Mouse (Mus musculus): ENCODE results near the gene Herc3.

The Herc3 gene

GRCm38 (mm10) chr6:58862446-58862993, 31.3 kb downstream of the Herc3 start:
- 58% methylated on average over 9 of the region's 9 CpGs for WGBS

- WGBS: 76% methylated on average over 4 of the region's 4 CpGs
Measured at GRCm38 (mm10) chr6:58863631-58864235, 32.5 kb downstream of the Herc3 start.

GRCm38 (mm10) chr6:58867858-58868257, 36.6 kb downstream of the Herc3 start:
- WGBS: 68% methylated on average over 6 of the region's 6 CpGs

GRCm38 (mm10) chr6:58879572-58879971, 48.3 kb downstream of the Herc3 start:
- WGBS: 60% methylated on average over 4 of the region's 4 CpGs

GRCm38 (mm10) chr6:58879987-58880386, 48.7 kb downstream of the Herc3 start:
- 91% methylated on average over 9 of the region's 9 CpGs for WGBS

GRCm38 (mm10) chr6:58880861-58881260, 49.6 kb downstream of the Herc3 start:
- WGBS: 62% methylated on average over 5 of the region's 5 CpGs

- WGBS: 72% methylated on average over 3 of the region's 3 CpGs
Measured at GRCm38 (mm10) chr6:58881363-58881762, 50.1 kb downstream of the Herc3 start.

GRCm38 (mm10) chr6:58882271-58882670, 51.0 kb downstream of the Herc3 start:
- WGBS: 49% methylated on average over 6 of the region's 6 CpGs

GRCm38 (mm10) chr6:58889917-58890316, 58.7 kb downstream of the Herc3 start:
- 88% methylated on average over 3 of the region's 3 CpGs for WGBS

- WGBS: 73% methylated on average over 6 of the region's 6 CpGs
Measured at GRCm38 (mm10) chr6:58893307-58893706, 62.0 kb downstream of the Herc3 start.

GRCm38 (mm10) chr6:58894994-58895393, 63.7 kb downstream of the Herc3 start:
- 54% methylated on average over 4 of the region's 4 CpGs for WGBS

- WGBS: 48% methylated on average over 3 of the region's 3 CpGs
Measured at GRCm38 (mm10) chr6:58896648-58897047, 65.4 kb downstream of the Herc3 start.

GRCm38 (mm10) chr6:58899076-58899475, 67.8 kb downstream of the Herc3 start:
- 57% methylated on average over 3 of the region's 3 CpGs for WGBS

GRCm38 (mm10) chr6:58900536-58900935, 69.3 kb downstream of the Herc3 start:
- WGBS: 90% methylated on average over 7 of the region's 7 CpGs

GRCm38 (mm10) chr6:58903171-58903570, 71.9 kb downstream of the Herc3 start:
- WGBS: 34% methylated on average over 8 of the region's 8 CpGs

- WGBS: 37% methylated on average over 3 of the region's 3 CpGs
Measured at GRCm38 (mm10) chr6:58904551-58904950, 73.3 kb downstream of the Herc3 start.

GRCm38 (mm10) chr6:58906852-58907261, 75.6 kb downstream of the Herc3 start, which contains the start of gene Nap1l5:
Gene Nap1l5 (minus strand): TSS chr6:58907076.
- WGBS: 59% methylated on average over 34 of the region's 34 CpGs

GRCm38 (mm10) chr6:58907336-58907735, 76.1 kb downstream of the Herc3 start:
- 72% methylated on average over 8 of the region's 8 CpGs for whole genome bisulfite sequencing

- WGBS: 58% methylated on average over 2 of the region's 2 CpGs
Measured at GRCm38 (mm10) chr6:58907791-58908190, 76.5 kb downstream of the Herc3 start.

- WGBS: 72% methylated on average over 5 of the region's 5 CpGs
Measured at GRCm38 (mm10) chr6:58912842-58913241, 81.6 kb downstream of the Herc3 start.

GRCm38 (mm10) chr6:58913551-58913950, 82.3 kb downstream of the Herc3 start:
- 70% methylated on average over 3 of the region's 3 CpGs for WGBS

- WGBS: 58% methylated on average over 5 of the region's 5 CpGs
Measured at GRCm38 (mm10) chr6:58913971-58914370, 82.7 kb downstream of the Herc3 start.

- 91% methylated on average over 5 of the region's 5 CpGs for WGBS
Measured at GRCm38 (mm10) chr6:58916498-58916897, 85.2 kb downstream of the Herc3 start.

GRCm38 (mm10) chr6:58920735-58921134, 89.5 kb downstream of the Herc3 start:
- 54% methylated on average over 6 of the region's 6 CpGs for WGBS
